Mouse (Mus musculus): ENCODE measurements at regions not wholly inside any gene's neighbourhood (a gene's known extent, or its start where the extent isn't known, plus 50 kb on each side); places are given as distances from the start of the nearest gene placed in this dataset. TPM values are rescaled to one million over a fixed set of nuclear protein-coding genes. Genes with fewer than 3 reads are reported as not detected.
A peak's percentile ranks its signal among the peaks of the same experiment; 100 is the strongest.

DNA sequence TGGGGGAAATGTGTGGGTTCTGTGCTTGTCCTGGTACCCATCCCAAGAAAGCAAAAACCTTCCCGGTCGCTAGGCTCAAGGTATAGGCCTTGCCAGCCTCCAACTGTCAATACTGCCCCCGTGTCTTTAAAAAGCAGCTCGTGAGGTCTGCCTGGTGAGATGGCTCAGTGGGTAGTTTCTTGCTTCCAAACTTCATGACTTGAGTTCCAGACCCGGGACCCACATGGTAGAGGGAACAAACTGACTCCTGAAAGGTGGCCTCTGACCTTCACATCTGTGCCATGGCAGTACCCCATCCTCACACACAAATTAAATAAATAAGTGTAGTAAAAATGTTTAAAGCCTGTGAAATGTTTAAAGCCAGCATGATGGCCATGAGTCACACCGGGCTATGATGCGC is 52.6 kb upstream of the Dlk1 start:
- H3K27ac ChIP-seq (replicated peaks; ENCODE audit: low read depth, low read length), result no peak overlapping the region
- ATAC-seq (replicated peaks; ENCODE audit: insufficient number of reproducible peaks, low FRiP score, low TSS enrichment, low read depth) (no peak), DNase-seq (ENCODE audit: low spot score) (no peak)
- WGBS, result 75% methylated on average over 7 of the region's 7 CpGs
- H3K9me3 ChIP-seq (replicated peaks; ENCODE audit: control insufficient read depth, low read length), result no peaks in the 10 kb centered on the region
- H3K4me1 ChIP-seq (ENCODE audit: control insufficient read depth, insufficient read depth, low read length), result peaks cover 4% of the 10 kb centered on the region
- no peaks in the 10 kb centered on the region for H3K36me3 ChIP-seq (replicated peaks; ENCODE audit: control insufficient read depth, insufficient read depth, low read depth, low read length)
- no peak overlapping the region for H3K9ac ChIP-seq (replicated peaks; ENCODE audit: low read length)
- no peaks in the 10 kb centered on the region for H3K27me3 ChIP-seq (ENCODE audit: control insufficient read depth, insufficient read depth, low read length)
- no peak overlapping the region for H3K4me2 ChIP-seq (ENCODE audit: low read depth, low read length)
- no peak overlapping the region for H3K4me3 ChIP-seq (ENCODE audit: low read depth, low read length)

DNA sequence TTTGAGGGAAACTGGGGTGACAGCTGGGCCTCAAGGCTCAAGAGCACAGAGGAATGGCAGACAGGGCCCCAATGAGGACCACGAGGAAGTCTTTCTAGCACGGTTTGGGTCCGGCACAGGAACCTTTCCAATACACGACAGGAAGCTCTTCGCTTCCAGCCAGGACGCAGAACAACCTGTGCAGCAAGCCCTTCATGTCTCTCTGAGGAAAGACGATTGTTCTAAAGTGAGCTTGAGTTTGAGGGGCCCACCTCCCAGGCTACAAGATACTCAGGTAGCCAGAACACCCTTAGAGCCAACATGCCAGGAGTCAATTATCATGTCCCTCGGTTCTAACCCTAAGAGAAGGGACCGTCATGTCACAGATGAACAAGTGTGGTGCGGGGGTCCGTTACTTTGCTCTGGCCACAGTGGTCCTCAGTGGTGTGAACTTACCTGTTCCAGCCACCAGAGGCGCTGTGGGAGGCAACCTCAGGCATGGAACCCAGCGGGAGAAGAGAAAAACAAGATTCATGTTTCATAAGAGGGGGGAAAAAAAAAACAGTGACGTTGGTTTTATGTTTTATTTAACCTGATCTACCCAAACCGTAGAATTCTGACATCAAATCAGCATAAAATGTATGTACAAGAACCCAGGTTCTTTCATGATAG is 51.6 kb upstream of the Dlk1 start:
- peak; percentile 72 for DNase-seq (ENCODE audit: low spot score)
- 54% methylated on average over 15 of the region's 15 CpGs for WGBS

DNA sequence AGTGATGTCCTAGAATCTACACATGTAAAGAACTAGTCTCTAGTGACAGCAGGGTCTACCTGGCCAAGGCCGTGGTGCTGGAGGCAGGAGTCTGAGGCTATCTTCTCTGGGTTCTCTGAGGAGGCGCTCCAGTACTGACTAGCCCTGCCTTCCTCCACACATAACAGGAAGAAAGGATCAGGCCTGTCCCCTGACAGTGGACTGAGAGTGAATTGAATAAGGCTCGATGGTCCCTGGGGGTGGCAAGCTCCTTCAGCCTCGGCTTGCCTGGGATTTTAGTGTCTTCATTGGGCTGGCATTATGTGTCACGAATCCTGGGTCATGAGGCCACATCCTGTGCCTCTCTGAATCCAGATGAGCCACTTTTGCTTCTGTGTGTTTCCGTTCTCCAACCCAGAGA is 50.9 kb upstream of the Dlk1 start:
- no peaks in the 10 kb centered on the region for H3K36me3 ChIP-seq (replicated peaks; ENCODE audit: control insufficient read depth, insufficient read depth, low read depth, low read length)
- DNase-seq (ENCODE audit: low spot score), result no peak
- H3K27ac ChIP-seq (replicated peaks; ENCODE audit: low read depth, low read length), result peak overlapping the region; percentile 39; the same call in 1 of the 2 replicates
- peaks cover 4% of the 10 kb centered on the region for H3K4me1 ChIP-seq (ENCODE audit: control insufficient read depth, insufficient read depth, low read length)
- ATAC-seq (replicated peaks; ENCODE audit: insufficient number of reproducible peaks, low FRiP score, low TSS enrichment, low read depth), result no peak
- no peak overlapping the region for H3K4me2 ChIP-seq (ENCODE audit: low read depth, low read length)
- no peak overlapping the region for H3K9ac ChIP-seq (replicated peaks; ENCODE audit: low read length)
- no peaks in the 10 kb centered on the region for H3K27me3 ChIP-seq (ENCODE audit: control insufficient read depth, insufficient read depth, low read length)
- no peaks in the 10 kb centered on the region for H3K9me3 ChIP-seq (replicated peaks; ENCODE audit: control insufficient read depth, low read length)
- H3K4me3 ChIP-seq (ENCODE audit: low read depth, low read length), result no peak overlapping the region
- WGBS, result 47% methylated on average over 6 of the region's 6 CpGs

More for the DNA sequence above, 51.6 kb upstream of the Dlk1 start:
- Histone ChIP-seq H3K9ac (replicated peaks; ENCODE audit: low read length) (no peak overlapping the region), H3K27ac (replicated peaks; ENCODE audit: low read depth, low read length) (no peak overlapping the region), H3K4me3 (ENCODE audit: low read depth, low read length) (no peak overlapping the region), H3K36me3 (replicated peaks; ENCODE audit: control insufficient read depth, insufficient read depth, low read depth, low read length) (no peaks in the 10 kb centered on the region), H3K4me2 (ENCODE audit: low read depth, low read length) (no peak overlapping the region), H3K27me3 (ENCODE audit: control insufficient read depth, insufficient read depth, low read length) (no peaks in the 10 kb centered on the region), H3K4me1 (ENCODE audit: control insufficient read depth, insufficient read depth, low read length) (peaks cover 4% of the 10 kb centered on the region), H3K9me3 (replicated peaks; ENCODE audit: control insufficient read depth, low read length) (no peaks in the 10 kb centered on the region)
- no peak for ATAC-seq (replicated peaks; ENCODE audit: insufficient number of reproducible peaks, low FRiP score, low TSS enrichment, low read depth)

DNA sequence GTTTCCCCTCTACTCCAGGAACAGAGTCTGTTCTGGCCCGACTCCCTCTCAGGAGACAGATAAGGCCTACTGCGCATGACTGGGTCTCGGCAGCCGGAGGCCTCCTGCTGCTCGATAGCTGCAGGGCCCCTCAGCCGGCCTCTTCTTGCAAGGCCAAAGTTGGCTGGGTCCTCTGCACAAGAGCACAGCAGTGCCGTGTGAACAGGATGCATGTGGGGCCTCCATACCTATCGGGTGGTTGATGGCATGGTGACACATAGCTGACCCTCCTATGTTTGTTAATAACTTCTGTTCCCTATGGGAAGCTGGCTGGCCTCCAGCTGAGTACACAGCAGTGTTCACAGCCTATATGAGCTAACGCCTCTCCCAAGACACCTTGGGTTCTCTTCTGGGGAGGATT is 50.4 kb upstream of the Dlk1 start:
- Histone ChIP-seq H3K4me1 (ENCODE audit: control insufficient read depth, insufficient read depth, low read length) (peaks cover 4% of the 10 kb centered on the region), H3K27me3 (ENCODE audit: control insufficient read depth, insufficient read depth, low read length) (no peaks in the 10 kb centered on the region), H3K4me2 (ENCODE audit: low read depth, low read length) (no peak overlapping the region), H3K36me3 (replicated peaks; ENCODE audit: control insufficient read depth, insufficient read depth, low read depth, low read length) (no peaks in the 10 kb centered on the region), H3K4me3 (ENCODE audit: low read depth, low read length) (no peak overlapping the region), H3K27ac (replicated peaks; ENCODE audit: low read depth, low read length) (no peak overlapping the region), H3K9me3 (replicated peaks; ENCODE audit: control insufficient read depth, low read length) (no peaks in the 10 kb centered on the region), H3K9ac (replicated peaks; ENCODE audit: low read length) (no peak overlapping the region)
- ATAC-seq (replicated peaks; ENCODE audit: insufficient number of reproducible peaks, low FRiP score, low TSS enrichment, low read depth), result no peak; the same call in 1 of the 2 replicates
- 25% methylated on average over 9 of the region's 9 CpGs for WGBS
- DNase-seq (ENCODE audit: low spot score), result peak; percentile 61

Small RNAs in the stretch of these regions (microRNA-seq; reads per million reads assigned to microRNA genes)
- not detected for gene Gm22234 (ENCODE audit: borderline number of aligned reads)
- gene Gm25297 (ENCODE audit: borderline number of aligned reads), result not detected

All from embryonic facial prominence, embryonic 11.5 days (tissue).